Mouse (Mus musculus) kidney, postnatal 25 days (tissue): Measurements from ENCODE around the gene Gm49776.

ENCODE experiments used
- DNase-seq, 2 experiments: peaks; one replicate each; pipeline ENCODE4 v3.0.0; 2021; ENCODE audit warnings: mixed read lengths in 2 of 2

Gm49776 gene

DNA sequence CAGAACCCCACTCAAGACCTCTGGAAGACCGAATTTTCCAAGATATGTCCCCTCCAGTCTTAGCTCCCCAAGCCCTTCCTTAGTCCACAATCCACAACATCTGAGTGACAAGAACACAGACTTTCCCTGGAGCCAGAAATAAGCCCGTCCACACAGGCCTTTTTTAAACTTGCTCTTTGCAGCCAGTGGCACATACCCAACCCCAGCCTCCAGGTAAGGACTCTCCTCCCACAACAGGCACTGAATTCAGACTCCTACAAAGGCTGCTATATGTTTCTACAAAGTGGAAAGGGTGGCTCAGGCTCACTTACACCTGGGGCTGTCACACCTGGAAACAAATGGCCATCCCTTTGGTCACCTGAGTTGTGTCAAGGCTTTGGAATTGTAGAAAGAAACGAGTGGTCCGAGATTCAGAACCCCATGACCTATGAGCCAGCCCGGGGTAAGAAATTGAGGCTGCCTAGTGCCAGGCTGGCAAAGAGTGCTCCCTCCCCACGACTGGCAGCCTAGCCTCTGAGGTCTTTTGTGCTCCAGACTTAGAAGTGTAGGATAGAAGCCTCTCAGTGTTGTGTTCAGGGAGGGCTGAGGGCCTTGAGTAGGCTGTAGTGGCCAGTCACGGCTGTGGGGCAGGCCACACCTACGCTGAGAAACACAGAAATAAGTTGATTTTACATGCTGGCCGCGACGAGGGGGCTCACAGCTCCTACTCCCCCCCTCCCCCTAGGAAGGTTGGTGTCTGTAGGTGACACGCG is 24.0 kb downstream of the Gm49776 start:
- DNase-seq = no peak

- no peak for DNase-seq
Observed at GRCm38 (mm10) chr16:18233451-18233850, 24.7 kb downstream of the Gm49776 start.

DNA sequence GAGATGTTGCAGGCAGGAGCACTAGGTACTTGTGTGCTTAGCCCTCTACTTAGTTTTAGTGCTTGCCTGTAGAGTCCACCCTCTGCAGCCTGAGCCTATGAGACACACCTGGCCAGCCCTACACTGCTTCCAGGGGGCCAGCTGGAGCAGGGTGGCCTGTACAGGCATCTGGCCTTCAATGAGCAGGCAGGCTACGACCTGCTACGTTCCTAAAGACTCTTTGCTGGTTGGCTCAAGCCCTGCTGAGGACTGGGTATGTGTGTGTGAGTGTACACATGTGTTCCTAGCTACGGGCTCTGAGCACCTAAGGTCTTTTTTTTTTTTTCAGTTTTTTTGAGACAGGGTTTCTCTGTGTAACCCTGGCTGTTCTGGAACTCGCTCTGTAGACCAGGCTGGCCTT is 26.7 kb downstream of the Gm49776 start:
- no peak for DNase-seq

GRCm38 (mm10) chr16:18231047-18231446 is 27.1 kb downstream of the Gm49776 start:
- no peak for DNase-seq

- DNase-seq = no peak
Observed at GRCm38 (mm10) chr16:18230617-18231016, 27.5 kb downstream of the Gm49776 start.

GRCm38 (mm10) chr16:18229622-18230021 is 28.5 kb downstream of the Gm49776 start:
- peak in 1 of 2 experiments; percentile 14 for DNase-seq

DNA sequence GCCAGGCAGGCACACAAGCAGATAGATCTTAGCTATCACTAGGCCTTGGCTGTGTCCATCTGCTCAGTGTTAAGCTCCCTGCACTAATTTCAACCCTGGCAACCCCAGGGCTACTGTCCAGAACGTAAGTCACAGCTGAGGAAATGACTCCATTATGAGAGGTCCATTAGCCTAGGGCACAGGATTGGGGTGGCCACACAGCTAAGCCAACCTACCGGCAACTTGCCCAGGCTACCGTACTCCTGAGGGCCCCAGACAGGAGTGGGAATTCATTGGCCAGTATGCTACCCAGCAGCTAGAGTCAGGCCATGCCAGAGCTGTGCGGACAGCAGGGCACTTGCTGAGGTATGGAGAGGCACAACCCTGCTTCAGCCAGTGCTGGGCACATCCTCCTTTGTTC is 29.3 kb downstream of the Gm49776 start:
- no peak for DNase-seq

- no peak for DNase-seq
Observed at GRCm38 (mm10) chr16:18227897-18228422, 30.2 kb downstream of the Gm49776 start.

GRCm38 (mm10) chr16:18227187-18227586 is 30.9 kb downstream of the Gm49776 start:
- no peak for DNase-seq

- no peak for DNase-seq
Observed at GRCm38 (mm10) chr16:18222188-18222587, 35.9 kb downstream of the Gm49776 start.

DNA sequence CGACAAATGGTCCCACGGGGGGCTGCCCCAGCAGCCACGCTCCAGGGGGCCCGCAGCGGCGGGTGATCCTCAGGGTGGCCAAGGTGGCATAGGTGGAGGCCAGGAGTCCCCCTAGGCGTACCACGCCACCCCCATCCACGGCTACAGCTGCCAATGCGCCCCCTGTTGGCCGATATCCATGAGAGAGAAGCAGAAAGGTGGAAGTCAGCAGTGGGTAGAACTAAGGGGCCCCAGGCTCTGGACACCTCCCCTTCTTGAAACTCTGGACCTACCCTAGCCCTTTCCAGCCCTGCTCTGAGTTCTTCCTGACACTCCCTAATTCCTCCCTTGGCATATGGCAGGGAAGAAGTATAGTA is 36.6 kb downstream of the Gm49776 start:
- no peak for DNase-seq

DNA sequence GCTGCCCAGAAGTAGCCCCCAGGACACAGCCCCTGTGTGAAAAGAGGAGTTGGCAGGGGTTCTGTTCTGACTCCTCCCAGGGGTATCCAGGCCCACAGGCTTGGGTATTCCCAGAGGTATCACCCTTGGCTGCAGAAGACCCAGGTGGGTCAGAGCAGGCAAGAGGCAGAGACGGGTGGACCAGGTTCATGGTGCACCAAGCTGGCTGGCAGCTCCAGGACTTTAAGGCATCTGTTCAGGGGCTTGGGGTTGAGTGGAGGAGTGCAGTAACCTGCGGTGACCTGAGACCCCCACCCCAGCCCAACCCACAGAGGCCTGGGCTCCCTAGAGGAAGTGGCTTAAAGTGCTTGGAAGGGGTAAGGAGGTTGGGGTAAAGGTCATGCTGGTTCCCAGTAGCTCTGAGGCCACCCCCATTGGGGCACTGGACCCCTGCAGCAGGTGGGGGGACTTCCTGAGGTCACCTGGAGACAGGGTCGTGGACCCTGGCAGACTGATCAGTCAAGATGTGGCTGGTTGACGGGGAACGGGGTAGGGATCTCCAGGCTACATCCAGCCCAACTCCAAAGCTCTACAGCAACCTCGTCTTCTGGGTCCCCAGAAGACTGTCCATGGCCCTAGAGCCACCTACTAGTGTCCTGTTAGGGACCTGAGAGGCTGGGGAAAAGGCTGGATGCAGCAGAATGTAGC is 37.1 kb downstream of the Gm49776 start:
- DNase-seq = no peak

DNA sequence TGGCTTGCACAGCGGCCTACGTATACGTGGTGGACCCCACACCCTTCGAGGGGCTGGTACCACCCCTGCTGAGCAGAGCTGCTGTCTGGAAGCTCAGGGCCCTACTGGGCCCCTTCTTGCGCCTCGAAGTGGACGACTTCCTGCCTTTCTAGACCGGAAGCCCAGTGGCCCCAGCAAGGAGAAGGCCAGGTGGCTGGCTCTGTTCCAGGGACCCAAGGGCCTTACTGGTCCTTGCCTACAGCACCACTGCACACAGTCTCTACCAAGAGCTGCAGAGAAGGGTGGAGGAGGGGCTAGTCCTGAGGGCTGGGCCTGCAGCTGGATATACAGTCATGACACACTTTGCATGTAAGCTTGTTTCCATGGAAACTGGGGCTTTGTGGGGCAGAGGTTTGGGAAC is 38.1 kb downstream of the Gm49776 start:
- DNase-seq = peak; percentile 35 to 57

GRCm38 (mm10) chr16:18218580-18218996 is 39.5 kb downstream of the Gm49776 start:
- DNase-seq = no peak

DNA sequence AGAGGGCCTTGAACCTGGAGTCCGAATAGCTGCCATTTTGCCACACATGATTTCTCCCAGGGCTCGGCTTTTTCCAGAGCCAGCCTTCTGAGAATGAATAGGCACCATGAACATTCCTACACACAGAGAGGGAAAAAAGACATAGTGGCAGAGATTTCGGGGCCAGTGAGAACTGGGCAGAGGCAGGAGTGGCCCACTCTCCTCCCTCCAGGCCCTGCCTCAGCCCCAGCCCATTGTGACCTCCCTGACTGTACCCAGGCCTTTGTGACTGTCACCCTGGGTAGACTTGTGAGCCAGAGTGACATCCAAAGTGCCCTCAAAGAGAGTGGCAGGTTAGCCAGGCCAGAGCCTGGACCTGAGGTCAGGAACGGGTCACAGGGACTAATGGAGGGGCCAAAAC is 40.5 kb downstream of the Gm49776 start, which contains the start of gene Ccdc188:
Gene Ccdc188 (plus strand): TSS at position 301 of the 400 bp plus-strand sequence.
- no peak for DNase-seq

DNA sequence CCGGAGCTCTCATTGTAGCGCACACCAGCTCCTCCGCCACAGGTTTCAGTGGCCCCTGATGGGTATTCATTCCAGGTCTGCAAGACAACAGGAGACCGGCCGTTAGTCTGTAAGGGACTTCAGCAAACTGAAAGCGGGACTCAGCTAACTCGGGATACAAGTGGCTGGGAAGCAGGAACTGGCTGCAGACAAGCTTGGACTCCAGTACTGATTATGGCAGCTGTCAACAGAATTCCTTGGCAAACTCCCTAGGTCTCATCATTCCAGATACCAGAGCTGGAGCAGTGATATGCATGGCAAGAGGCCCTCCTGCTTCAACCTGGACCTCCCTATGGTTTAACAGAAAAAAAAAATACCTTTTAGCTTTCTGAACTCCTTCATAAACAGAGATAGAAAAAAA is 43.3 kb downstream of the Gm49776 start:
- no peak for DNase-seq

DNA sequence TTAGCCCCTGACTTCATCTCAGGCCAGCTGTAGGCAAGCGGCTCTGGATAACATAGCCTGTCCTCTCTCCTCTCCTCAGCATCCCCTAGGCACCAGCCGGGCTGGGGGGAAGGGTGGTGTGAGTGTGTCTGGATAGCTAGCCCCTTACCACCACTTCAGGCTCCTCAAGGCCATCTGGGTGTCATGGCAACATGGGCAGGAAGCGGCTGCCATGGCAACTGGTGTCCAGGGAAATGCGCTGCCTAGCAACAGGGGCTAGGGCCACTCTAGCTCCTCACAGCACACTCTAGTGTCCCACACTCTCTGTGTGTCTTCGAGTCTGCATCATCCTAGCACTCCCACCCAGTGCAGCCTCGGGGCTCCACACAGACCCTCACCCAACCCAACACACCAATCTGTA is 44.4 kb downstream of the Gm49776 start:
- DNase-seq = no peak

DNA sequence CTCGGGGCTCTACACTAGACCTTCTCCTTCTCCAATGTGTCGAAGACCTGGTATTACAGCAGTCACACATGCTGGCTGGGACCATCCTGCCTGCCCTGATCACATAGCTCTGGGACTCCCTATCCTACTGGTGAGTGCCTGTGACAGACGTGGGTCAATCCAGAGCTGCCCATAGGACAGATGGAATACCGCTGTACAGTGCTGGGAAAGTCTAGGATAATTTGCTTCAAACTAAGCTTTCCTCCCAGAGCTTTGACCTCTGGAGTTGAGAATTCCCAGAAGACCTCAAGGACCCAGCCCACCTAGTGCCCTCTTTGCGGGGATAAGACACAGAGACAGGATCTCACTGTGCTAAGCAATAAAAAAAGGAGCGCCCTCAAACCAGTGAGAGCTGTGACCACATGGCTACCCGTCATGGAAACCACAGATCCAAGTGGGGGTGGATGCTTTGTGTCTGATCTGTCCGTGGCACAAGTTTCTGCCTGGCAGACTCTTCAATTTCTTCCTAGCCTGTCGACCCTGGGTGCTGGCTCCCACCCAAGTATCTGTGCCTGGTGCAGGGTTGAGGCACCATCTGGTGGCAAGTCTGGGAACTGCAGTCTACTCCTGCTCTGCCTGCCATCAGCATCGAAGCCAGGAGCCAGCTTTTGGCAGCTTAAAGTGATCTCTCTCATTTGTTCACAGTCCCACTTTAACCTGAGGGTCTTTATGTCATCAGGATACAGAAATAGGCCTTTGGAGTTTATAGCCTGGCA is 46.5 kb downstream of the Gm49776 start:
- DNase-seq = peak; percentile 85 to 95

DNA sequence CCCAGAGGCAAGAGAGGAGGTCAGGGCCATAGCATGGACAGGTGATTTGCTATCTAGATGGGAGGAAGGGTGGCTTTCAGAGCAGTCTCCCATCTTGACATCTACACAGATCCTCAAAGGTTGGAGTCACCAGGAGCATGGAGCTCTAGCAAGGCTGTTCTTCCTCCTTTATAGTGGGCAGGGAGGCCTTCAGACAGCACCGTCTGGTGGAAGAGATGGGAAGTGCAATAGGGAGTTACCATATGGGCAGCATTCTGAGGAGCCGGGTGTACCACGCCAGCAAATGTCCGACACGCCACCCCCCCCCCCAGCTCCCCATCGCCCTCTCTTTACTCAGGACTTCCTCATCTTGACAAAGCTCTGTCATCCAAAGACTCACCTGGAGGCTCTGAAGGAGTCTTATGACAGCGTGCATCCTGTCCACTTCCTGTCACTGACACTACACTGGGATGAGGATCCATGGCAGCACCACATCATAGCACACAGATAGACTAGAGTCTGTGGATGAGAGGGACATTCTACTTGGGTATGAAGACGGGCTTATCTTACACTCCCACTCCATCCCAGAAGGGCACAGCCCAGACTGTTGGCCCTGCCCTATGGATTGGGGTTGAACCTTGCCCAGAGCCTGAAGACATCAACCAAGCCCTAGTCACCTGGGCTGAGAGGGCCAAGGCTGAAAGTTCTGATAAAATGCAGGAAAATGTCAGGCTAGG is 47.3 kb downstream of the Gm49776 start:
- peak; percentile 54 to 80 for DNase-seq

GRCm38 (mm10) chr16:18203430-18204091 is 54.6 kb downstream of the Gm49776 start:
- no peak for DNase-seq

GRCm38 (mm10) chr16:18202061-18202460 is 56.1 kb downstream of the Gm49776 start:
- DNase-seq = no peak

- no peak for DNase-seq
Observed at GRCm38 (mm10) chr16:18201620-18202019, 56.5 kb downstream of the Gm49776 start.
